Comparison of ENCODE assay signal across 8 mouse cellular contexts in the genomic region with DNA sequence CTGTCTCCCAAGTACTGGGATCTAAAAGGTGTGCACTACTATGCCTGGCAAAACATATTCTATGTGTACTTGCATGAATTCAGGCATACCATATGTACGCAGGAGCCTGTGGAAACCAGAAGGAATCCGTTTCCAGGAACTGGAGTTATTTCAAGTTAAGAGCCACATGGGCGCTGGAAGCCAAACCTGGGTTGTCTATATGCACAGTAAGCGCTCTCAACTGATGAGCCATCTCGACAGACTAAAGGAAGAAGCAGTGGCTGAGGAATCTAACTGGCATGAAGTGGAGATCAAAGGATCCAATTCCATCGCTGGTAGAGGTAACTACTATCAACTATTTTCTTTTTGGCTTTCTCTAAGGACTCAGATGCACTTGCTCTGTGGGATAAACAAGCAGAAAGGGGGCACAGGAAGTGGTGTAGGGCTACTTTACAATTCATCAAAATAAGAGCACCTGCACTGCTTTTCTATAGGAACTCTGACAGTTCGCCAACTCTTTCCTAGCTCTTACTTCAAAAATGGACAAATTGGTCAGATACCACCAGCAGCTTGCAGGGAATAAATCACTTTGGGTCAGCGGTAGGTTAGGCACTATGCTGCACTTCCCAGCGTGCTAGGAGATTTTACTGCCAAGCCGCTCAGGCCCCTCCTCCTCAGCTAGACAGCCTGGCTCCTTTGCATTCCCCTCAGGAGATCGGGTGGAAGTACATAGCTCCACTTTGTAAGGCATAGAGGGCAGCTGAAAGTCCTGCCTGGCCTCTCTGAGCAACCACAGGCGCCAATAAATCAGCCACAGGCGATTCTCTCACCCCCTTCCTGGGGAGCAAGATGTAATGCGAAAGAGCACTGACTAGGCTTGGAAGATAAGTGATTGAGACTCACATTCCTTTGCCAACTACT. TPM values are rescaled to one million over a fixed set of nuclear protein-coding genes. Genes with fewer than 3 reads are reported as not detected.
DNase-seq lines count a peak whose midpoint lies in the region; ATAC-seq and TF ChIP-seq lines count a peak whose summit lies in the region.

No protein-coding gene starts in this region.

- intact Hi-C loops in left cerebral cortex, adult 2 months (cut with DNase I): loop anchor here (5.0 kb wide), 1 partner anchor 225 kb away; no protein-coding TSS in a partner anchor
- intact Hi-C loops in left cerebral cortex, postnatal 36 days (cut with DNase I): loop anchor here (10.0 kb wide), 1 partner anchor 347 kb away; the partner anchor contains the start of gene Sptb

- peaks cover 13% of the 10 kb centered on the region; the same call in 1 of the 2 replicates for H3K36me3 ChIP-seq in embryonic facial prominence, embryonic 10.5 days (replicated peaks)
- H3K36me3 ChIP-seq in hindbrain, embryonic 14.5 days (replicated peaks; ENCODE audit: control insufficient read depth, insufficient read depth): no peaks in the 10 kb centered on the region
- H3K36me3 ChIP-seq in liver, embryonic 11.5 days (ENCODE audit: control insufficient read depth, insufficient read depth, low read length): no peaks in the 10 kb centered on the region
- no peaks in the 10 kb centered on the region for H3K36me3 ChIP-seq in small intestine, adult 2 months (ENCODE audit: control insufficient read depth, insufficient read depth, low read length)

- no peak for DNase-seq in left cerebral cortex, adult 2 months (ENCODE audit: extremely low spot score in 1 of 2, low spot score in 2 of 2)
- DNase-seq in left cerebral cortex, postnatal 36 days (ENCODE audit: low spot score in 2 of 2): no peak
- peak; percentile 65 for DNase-seq in T-cell, adult 2 months (ENCODE audit: low spot score)
- DNase-seq in embryonic facial prominence, embryonic 10.5 days (ENCODE audit: low spot score): peak; percentile 40
- no peak for DNase-seq in hindbrain, embryonic 14.5 days (ENCODE audit: low spot score)
- DNase-seq in liver, embryonic 11.5 days (ENCODE audit: low spot score): no peak
- no peak for DNase-seq in layer of hippocampus, adult 9-11 months

- H3K27me3 ChIP-seq in embryonic facial prominence, embryonic 10.5 days (replicated peaks; ENCODE audit: low read depth, poor library complexity, severe bottlenecking): no peaks in the 10 kb centered on the region
- H3K27me3 ChIP-seq in hindbrain, embryonic 14.5 days (ENCODE audit: control insufficient read depth, insufficient read depth, low read length): no peaks in the 10 kb centered on the region
- H3K27me3 ChIP-seq in liver, embryonic 11.5 days (replicated peaks; ENCODE audit: control insufficient read depth, insufficient read depth, low read length): no peaks in the 10 kb centered on the region
- H3K27me3 ChIP-seq in small intestine, adult 2 months (ENCODE audit: control insufficient read depth, insufficient read depth, low read length): no peaks in the 10 kb centered on the region

- H3K4me3 ChIP-seq in left cerebral cortex, adult 2 months: peak overlapping the region; percentile 95
- peak overlapping the region; percentile 90 for H3K4me3 ChIP-seq in embryonic facial prominence, embryonic 10.5 days
- H3K4me3 ChIP-seq in hindbrain, embryonic 14.5 days (replicated peaks; ENCODE audit: low read length): peak overlapping the region; percentile 96; the same call in 1 of the 2 replicates
- H3K4me3 ChIP-seq in liver, embryonic 11.5 days (ENCODE audit: low read depth, low read length): peak overlapping the region; percentile 91
- H3K4me3 ChIP-seq in small intestine, adult 2 months (ENCODE audit: low read depth, low read length): peak overlapping the region; percentile 38

- TF ChIP-seq CTCF in left cerebral cortex, adult 2 months (IDR thresholded peaks at IDR 0.05): no peak
- TF ChIP-seq CTCF in small intestine, adult 2 months (IDR thresholded peaks at IDR 0.05; ENCODE audit: extremely low read depth, insufficient read length, insufficient replicate concordance, low read depth, low read length): no peak

- H3K27ac ChIP-seq in left cerebral cortex, adult 2 months: no peak overlapping the region
- peak overlapping the region; percentile 54 for H3K27ac ChIP-seq in embryonic facial prominence, embryonic 10.5 days (replicated peaks)
- peak overlapping the region; percentile 7; the same call in 1 of the 2 replicates for H3K27ac ChIP-seq in hindbrain, embryonic 14.5 days
- peak overlapping the region; percentile 100 for H3K27ac ChIP-seq in liver, embryonic 11.5 days (ENCODE audit: low read depth, low read length)
- peak overlapping the region; percentile 21; the same call in 1 of the 2 replicates for H3K27ac ChIP-seq in small intestine, adult 2 months (ENCODE audit: insufficient read depth, low read depth, low read length)

- H3K9me3 ChIP-seq in embryonic facial prominence, embryonic 10.5 days: no peaks in the 10 kb centered on the region
- H3K9me3 ChIP-seq in hindbrain, embryonic 14.5 days (ENCODE audit: control insufficient read depth, low read length): no peaks in the 10 kb centered on the region
- H3K9me3 ChIP-seq in liver, embryonic 11.5 days (ENCODE audit: control insufficient read depth, low read length): no peaks in the 10 kb centered on the region

- H3K4me1 ChIP-seq in embryonic facial prominence, embryonic 10.5 days: peaks cover 41% of the 10 kb centered on the region
- peaks cover 35% of the 10 kb centered on the region for H3K4me1 ChIP-seq in hindbrain, embryonic 14.5 days (replicated peaks; ENCODE audit: control insufficient read depth, insufficient read depth, low read length)
- H3K4me1 ChIP-seq in liver, embryonic 11.5 days (replicated peaks; ENCODE audit: control insufficient read depth, insufficient read depth, low read length): peaks cover 33% of the 10 kb centered on the region
- peaks cover 2% of the 10 kb centered on the region; the same call in 1 of the 2 replicates for H3K4me1 ChIP-seq in small intestine, adult 2 months (ENCODE audit: control insufficient read depth, insufficient read depth, insufficient read length, low read length)

- ATAC-seq in hindbrain, embryonic 14.5 days (ENCODE audit: low FRiP score): no peak
- no peak for ATAC-seq in liver, embryonic 11.5 days (replicated peaks; ENCODE audit: low FRiP score)

- H3K9ac ChIP-seq in hindbrain, embryonic 14.5 days: peak overlapping the region; percentile 99
- peak overlapping the region; percentile 99 for H3K9ac ChIP-seq in liver, embryonic 11.5 days (ENCODE audit: low read depth, low read length)

- 29% methylated on average over 14 of the region's 14 CpGs for WGBS in embryonic facial prominence, embryonic 10.5 days
- 25% methylated on average over 14 of the region's 14 CpGs for WGBS in hindbrain, embryonic 14.5 days
- 23% methylated on average over 14 of the region's 14 CpGs for WGBS in liver, embryonic 11.5 days
- WGBS in small intestine, adult 2 months: 56% methylated on average over 14 of the region's 14 CpGs

- TF ChIP-seq POLR2A in small intestine, adult 2 months (IDR thresholded peaks at IDR 0.05; ENCODE audit: low read depth, low read length): no peak

- peak overlapping the region; percentile 86 for H3K4me2 ChIP-seq in hindbrain, embryonic 14.5 days (replicated peaks)
- peak overlapping the region; percentile 82 for H3K4me2 ChIP-seq in liver, embryonic 11.5 days

RNA-seq across cellular contexts. Expression of gene Zbtb25, which starts 2.1 kb away (rescaled TPM):
- 10 to 100 TPM; 17.6 to 19.9 TPM for total RNA-seq in left cerebral cortex, adult 2 months (2021)
- 10 to 100 TPM; 17.8 to 19.6 TPM for total RNA-seq in left cerebral cortex, postnatal 36 days (2021)
- polyA plus RNA-seq in embryonic facial prominence, embryonic 10.5 days (2016; fragmentation: Nextera tagmentation; extraction: Ambion mirVana): 14.6 and 17.7 TPM in 2 replicates
- polyA plus RNA-seq in hindbrain, embryonic 14.5 days (2014; fragmentation: Nextera tagmentation; extraction: Ambion mirVana): 16.0 and 16.5 TPM in 2 replicates
- 14.3 and 16.6 TPM in 2 replicates for polyA plus RNA-seq in liver, embryonic 11.5 days (2014; fragmentation: Nextera tagmentation; extraction: Ambion mirVana)
- 1.4 and 2.2 TPM in 2 replicates for polyA plus RNA-seq in small intestine, adult 2 months (2012; rRNA removed)

RNA-seq across cellular contexts. Expression of gene Zbtb1, which starts 2.7 kb away (rescaled TPM):
- 1 to 10 TPM; 6.8 to 7.1 TPM for total RNA-seq in left cerebral cortex, adult 2 months (2021)
- 1 to 10 TPM; 4.6 to 6.6 TPM for total RNA-seq in left cerebral cortex, postnatal 36 days (2021)
- polyA plus RNA-seq in embryonic facial prominence, embryonic 10.5 days (2016; fragmentation: Nextera tagmentation; extraction: Ambion mirVana): 9.4 and 10.0 TPM in 2 replicates
- polyA plus RNA-seq in hindbrain, embryonic 14.5 days (2014; fragmentation: Nextera tagmentation; extraction: Ambion mirVana): 4.2 and 4.7 TPM in 2 replicates
- 9.4 and 11.1 TPM in 2 replicates for polyA plus RNA-seq in liver, embryonic 11.5 days (2014; fragmentation: Nextera tagmentation; extraction: Ambion mirVana)
- polyA plus RNA-seq in small intestine, adult 2 months (2012; rRNA removed): 0.55 and 0.89 TPM in 2 replicates

RNA-seq across cellular contexts. Expression of gene Hspa2, which starts 36.6 kb away (rescaled TPM):
- total RNA-seq in left cerebral cortex, adult 2 months (2021): 10 to 100 TPM; 64.9 to 66.4 TPM
- 10 to 100 TPM; 62.5 to 67.5 TPM for total RNA-seq in left cerebral cortex, postnatal 36 days (2021)
- polyA plus RNA-seq in embryonic facial prominence, embryonic 10.5 days (2016; fragmentation: Nextera tagmentation; extraction: Ambion mirVana): 5.4 and 5.9 TPM in 2 replicates
- polyA plus RNA-seq in hindbrain, embryonic 14.5 days (2014; fragmentation: Nextera tagmentation; extraction: Ambion mirVana): 6.4 and 7.9 TPM in 2 replicates
- 4.2 and 5.4 TPM in 2 replicates for polyA plus RNA-seq in liver, embryonic 11.5 days (2014; fragmentation: Nextera tagmentation; extraction: Ambion mirVana)
- 3.7 and 8.9 TPM in 2 replicates for polyA plus RNA-seq in small intestine, adult 2 months (2012; rRNA removed)

RNA-seq across cellular contexts. Expression of gene Akap5, which starts 42.7 kb away (rescaled TPM):
- total RNA-seq in left cerebral cortex, adult 2 months (2021): 10 to 100 TPM; 85.4 to 93.5 TPM
- total RNA-seq in left cerebral cortex, postnatal 36 days (2021): 10 to 100 TPM; 81.3 to 94.9 TPM
- polyA plus RNA-seq in embryonic facial prominence, embryonic 10.5 days (2016; fragmentation: Nextera tagmentation; extraction: Ambion mirVana): 2.3 and 2.7 TPM in 2 replicates
- polyA plus RNA-seq in hindbrain, embryonic 14.5 days (2014; fragmentation: Nextera tagmentation; extraction: Ambion mirVana): 11.8 and 12.1 TPM in 2 replicates
- 2.4 and 2.8 TPM in 2 replicates for polyA plus RNA-seq in liver, embryonic 11.5 days (2014; fragmentation: Nextera tagmentation; extraction: Ambion mirVana)
- polyA plus RNA-seq in small intestine, adult 2 months (2012; rRNA removed): 0.04 TPM in 1 of 2 replicates, not detected in the other

RNA-seq across cellular contexts. Expression of gene Ppp1r36, which starts 50.0 kb away (rescaled TPM):
- total RNA-seq in left cerebral cortex, adult 2 months (2021): 1 to 10 TPM; 1.1 to 1.4 TPM
- 1 to 10 TPM; 1.2 to 1.3 TPM for total RNA-seq in left cerebral cortex, postnatal 36 days (2021)
- polyA plus RNA-seq in embryonic facial prominence, embryonic 10.5 days (2016; fragmentation: Nextera tagmentation; extraction: Ambion mirVana): 1.6 and 1.8 TPM in 2 replicates
- polyA plus RNA-seq in hindbrain, embryonic 14.5 days (2014; fragmentation: Nextera tagmentation; extraction: Ambion mirVana): 1.8 and 2.6 TPM in 2 replicates
- polyA plus RNA-seq in liver, embryonic 11.5 days (2014; fragmentation: Nextera tagmentation; extraction: Ambion mirVana): 0.51 TPM in 2 replicates
- polyA plus RNA-seq in small intestine, adult 2 months (2012; rRNA removed): not detected in 2 replicates

Comparison
In these comparisons a context has a peak if more than half of its experiments do, and no peak if none do; other contexts are left out.
1. DNase-seq: peak in T-cell, adult 2 months (single experiment) and embryonic facial prominence, embryonic 10.5 days (single experiment); none in left cerebral cortex, adult 2 months (0 of 2), left cerebral cortex, postnatal 36 days (0 of 2), hindbrain, embryonic 14.5 days (single experiment), liver, embryonic 11.5 days (single experiment) and layer of hippocampus, adult 9-11 months (single experiment).
2. H3K4me3 ChIP-seq: peak in every context shown above with its lines; median percentile 96 in hindbrain, embryonic 14.5 days; 95 in left cerebral cortex, adult 2 months; 91 in liver, embryonic 11.5 days; 90 in embryonic facial prominence, embryonic 10.5 days; 38 in small intestine, adult 2 months.